Mouse (Mus musculus) adrenal gland (tissue): ENCODE results near the gene Gm10230.
"Not testable (repeated sequence)": the region's sequence is repeated elsewhere in the genome, so short reads cannot be mapped to it uniquely, and the experiment has no call there.

Experiments used
- intact Hi-C: fragments of 180-260 bp; cut with DNase I; formaldehyde crosslinking; loops from one replicate; pipeline ENCODE4 v1.15.1; 2025
- long read RNA-seq, 2 experiments: library from polyadenylated mRNA; unstranded; transcript quantifications; one replicate each; pipeline ENCODE4 v2.0.0; 2020; ENCODE audit warnings: borderline replicate concordance in 1 of 2; ENCODE audit not compliant: insufficient replicate concordance in 1 of 2
- microRNA-seq, 2 experiments: library from miRNA; unstranded; fragments of <30 nt; microRNA quantifications; one replicate each; pipeline ENCODE4; 2019

The Gm10230 gene
- long read RNA-seq, experiment 1, result 0 reads
- long read RNA-seq, experiment 2, result 0 reads

GRCm38 (mm10) chrX:27494782-27495181, at the start of gene Gm10230:
Gene Gm10230 (minus strand): TSS chrX:27494882.
- intact Hi-C loops, result not testable (repeated sequence)

Small RNAs within 50 kb of the gene (microRNA-seq; reads per million reads assigned to microRNA genes)
- 0 reads per million in 2 experiments for gene Gm44452
